31 mouse cellular contexts compared by ENCODE assay signal in the genomic region with DNA sequence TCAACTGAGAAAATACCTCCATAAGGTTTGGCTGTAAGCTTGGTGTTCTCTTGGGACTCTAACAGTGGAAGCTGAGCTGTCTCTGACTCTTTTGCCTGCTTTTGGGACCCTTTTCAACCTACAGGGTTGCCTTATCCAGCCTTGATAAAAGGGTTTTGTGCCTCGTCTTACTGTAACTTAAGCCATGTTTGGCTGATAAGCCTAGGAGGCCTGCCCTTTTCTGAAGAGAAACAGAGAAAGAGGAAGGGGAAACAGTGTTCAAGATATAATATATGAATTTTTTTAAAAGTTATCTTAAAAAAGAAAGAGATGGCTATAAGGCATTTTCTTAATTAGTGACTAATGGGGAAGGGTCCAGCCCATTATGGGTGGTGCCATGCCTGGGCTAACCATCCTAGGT.
"Had no signal": no experiment of that assay in that cellular context is flagged by ENCODE, and none has a peak within 500 bp of the region (broad histone marks: within the 10 kb centered on the region; RNA-seq: fewer than 3 reads in every experiment).

No protein-coding gene starts in this region.

- H3K27ac ChIP-seq: heart, embryonic 10.5 days; heart, embryonic 13.5 days; heart, embryonic 15.5 days; hindbrain, embryonic 10.5 days; hindbrain, embryonic 12.5 days; hindbrain, embryonic 13.5 days; hindbrain, embryonic 14.5 days; hindbrain, embryonic 15.5 days; hindbrain, postnatal 0 days; intestine, embryonic 15.5 days; kidney, embryonic 15.5 days; kidney, postnatal 0 days; layer of hippocampus, adult 2 months; left cerebral cortex, adult 2 months had no signal

- H3K27me3 ChIP-seq: heart, embryonic 12.5 days; heart, embryonic 13.5 days; heart, embryonic 15.5 days; hindbrain, embryonic 12.5 days; hindbrain, embryonic 13.5 days; hindbrain, embryonic 15.5 days; intestine, embryonic 15.5 days; kidney, embryonic 15.5 days had no signal

- DNase-seq: heart, postnatal 10 days; heart, postnatal 14 days; heart, postnatal 36 days; heart, postnatal 4 days; kidney, adult 11 months; kidney, adult 18-20 months; kidney, adult 2 months; kidney, adult 8-10 months; kidney, adult 9 months; kidney, postnatal 10 days; kidney, postnatal 14 days; kidney, postnatal 25 days; kidney, postnatal 36 days; kidney, postnatal 4 days; layer of hippocampus, adult 9-11 months; layer of hippocampus, postnatal 36 days had no signal

- H3K4me3 ChIP-seq: heart, embryonic 10.5 days; heart, embryonic 12.5 days; heart, embryonic 13.5 days; heart, embryonic 15.5 days; hindbrain, embryonic 10.5 days; hindbrain, embryonic 12.5 days; hindbrain, embryonic 13.5 days; hindbrain, embryonic 15.5 days; intestine, embryonic 15.5 days; kidney, embryonic 15.5 days; layer of hippocampus, adult 2 months; left cerebral cortex, adult 2 months had no signal

- H3K9me3 ChIP-seq: heart, embryonic 10.5 days; heart, embryonic 15.5 days; hindbrain, embryonic 12.5 days; hindbrain, embryonic 13.5 days; hindbrain, embryonic 15.5 days; intestine, embryonic 15.5 days; kidney, embryonic 15.5 days had no signal

- H3K4me1 ChIP-seq: heart, embryonic 10.5 days; heart, embryonic 12.5 days; heart, embryonic 13.5 days; heart, embryonic 15.5 days; hindbrain, embryonic 10.5 days; hindbrain, embryonic 12.5 days; hindbrain, embryonic 13.5 days; hindbrain, embryonic 15.5 days; intestine, embryonic 15.5 days; kidney, embryonic 15.5 days had no signal

- H3K9ac ChIP-seq: heart, embryonic 12.5 days; heart, embryonic 13.5 days; heart, embryonic 15.5 days; hindbrain, embryonic 12.5 days; hindbrain, embryonic 13.5 days; hindbrain, embryonic 14.5 days; hindbrain, embryonic 15.5 days; intestine, embryonic 15.5 days; kidney, embryonic 15.5 days had no signal
